Mouse (Mus musculus): Measurements from ENCODE around the gene Fbxo10.
"Not testable (repeated sequence)": the region's sequence is repeated elsewhere in the genome, so short reads cannot be mapped to it uniquely, and the experiment has no call there.

Fbxo10 gene

GRCm38 (mm10) chr4:45000001-45000400, 84.4 kb downstream of the Fbxo10 start:
- no peak for DNase-seq (ENCODE audit: low spot score)

- DNase-seq (ENCODE audit: low spot score) = no peak
These were observed 86.3 kb downstream of the Fbxo10 start for GRCm38 (mm10) chr4:44998071-44998470.

- DNase-seq (ENCODE audit: low spot score) = no peak
These were observed 89.6 kb downstream of the Fbxo10 start for GRCm38 (mm10) chr4:44994776-44995175.

GRCm38 (mm10) chr4:44993847-44994246, 90.6 kb downstream of the Fbxo10 start:
- no peak for DNase-seq (ENCODE audit: low spot score)

GRCm38 (mm10) chr4:44993179-44993578, 91.2 kb downstream of the Fbxo10 start:
- DNase-seq (ENCODE audit: low spot score) = not testable (repeated sequence)

- DNase-seq (ENCODE audit: low spot score) = not testable (repeated sequence)
These were observed 92.1 kb downstream of the Fbxo10 start for GRCm38 (mm10) chr4:44992330-44992729.

- DNase-seq (ENCODE audit: low spot score) = no peak
These were observed 93.8 kb downstream of the Fbxo10 start for GRCm38 (mm10) chr4:44990560-44990959.

Data from ovary, postnatal 14 days (tissue).